Mouse (Mus musculus) E14TG2a.4 (cell line): ENCODE data around the gene Fbxo11.

ENCODE experiments used
- CTCF ChIP-seq: conservative IDR thresholded peaks from 2 replicates; pipeline ENCODE4 v1.5.1; 2014; ENCODE audit warnings: low read length
- NANOG ChIP-seq: IDR thresholded peaks from 2 replicates; pipeline ENCODE4 v1.6.1; 2014; ENCODE audit warnings: borderline replicate concordance, low read length, mixed read lengths
- POU5F1 ChIP-seq: IDR thresholded peaks from 2 replicates; pipeline ENCODE4 v1.6.1; 2014; ENCODE audit warnings: low read length, borderline replicate concordance

GRCm38 (mm10) chr17:87974629-87975228 is 90.4 kb downstream of the Fbxo11 start, which contains the start of gene Msh6:
- TF ChIP-seq CTCF (no peak), NANOG (no peak), POU5F1 (no peak)
